Mouse (Mus musculus) embryonic facial prominence, embryonic 15.5 days (tissue): Measurements from ENCODE around the gene Ahcy. TPM values are rescaled to one million over a fixed set of nuclear protein-coding genes. Genes with fewer than 3 reads are reported as not detected.
"Not testable (repeated sequence)": the region's sequence is repeated elsewhere in the genome, so short reads cannot be mapped to it uniquely, and the experiment has no call there.

ENCODE experiments used
- ATAC-seq: fragments of 200-750 bp; cut with Nextera tagmentation; 2 replicates; pipeline ENCODE4 v1.8.0; 2017; ENCODE audit warnings: low read depth, moderate TSS enrichment; ENCODE audit not compliant: insufficient number of reproducible peaks, low FRiP score, low TSS enrichment
- H3K27ac ChIP-seq: fragments of 300-500 bp; sonication (generic); replicated peaks from 2 replicates; pipeline ENCODE4 v1.5.1; 2015; ENCODE audit warnings: mild to moderate bottlenecking, inconsistent platforms
- H3K27me3 ChIP-seq: fragments of 300-500 bp; sonication (generic); 2 replicates; pipeline ENCODE4 v1.6.1; 2015; ENCODE audit warnings: inconsistent platforms
- H3K36me3 ChIP-seq: fragments of 300-500 bp; sonication (generic); 2 replicates; pipeline ENCODE4 v1.6.1; 2015; ENCODE audit warnings: mild to moderate bottlenecking, inconsistent platforms
- H3K4me1 ChIP-seq: fragments of 300-500 bp; sonication (generic); 2 replicates; pipeline ENCODE4 v1.6.1; 2015; ENCODE audit warnings: inconsistent platforms
- H3K4me2 ChIP-seq: fragments of 300-500 bp; sonication (generic); replicated peaks from 2 replicates; pipeline ENCODE4 v1.6.1; 2015; ENCODE audit warnings: mild to moderate bottlenecking, inconsistent platforms
- H3K4me3 ChIP-seq: fragments of 300-500 bp; sonication (generic); replicated peaks from 2 replicates; pipeline ENCODE4 v1.5.1; 2015; ENCODE audit warnings: mild to moderate bottlenecking, inconsistent platforms
- H3K9ac ChIP-seq: fragments of 300-500 bp; sonication (generic); 2 replicates; pipeline ENCODE4 v1.6.1; 2015; ENCODE audit warnings: inconsistent platforms
- H3K9me3 ChIP-seq: fragments of 300-500 bp; sonication (generic); replicated peaks from 2 replicates; pipeline ENCODE4 v1.6.1; 2016; ENCODE audit warnings: inconsistent platforms
- WGBS: fragments of 180-500 bp; shearing (Covaris S2); methylation state at CpG from one replicate; pipeline ENCODE4 v1.1.7; 2015; 5-methylcytosine and 5-hydroxymethylcytosine counted together
- polyA plus RNA-seq: library from polyadenylated mRNA; unstranded; fragments of >200 nt; fragmentation: Nextera tagmentation; extraction: Ambion mirVana; gene quantifications from 2 replicates; pipeline ENCODE4 v1.2.1, GENCODE M21; 2015

Gene Ahcy
- polyA plus RNA-seq, 1 experiment from 2014 or later, result 52.9 TPM

GRCm38 (mm10) chr2:155018251-155018755 lies 56.0 kb downstream of the Ahcy start, which contains the start of gene Gm14226:
Gene Gm14226 (plus strand): TSS chr2:155018266.
- not testable (repeated sequence) for H3K36me3 ChIP-seq, H3K9me3 ChIP-seq, H3K4me1 ChIP-seq, ATAC-seq, H3K27me3 ChIP-seq
- peak within 1 kb of the TSS; percentile 48 for H3K4me3 ChIP-seq
- H3K4me2 ChIP-seq, result peak within 1 kb of the TSS; percentile 80
- peak within 1 kb of the TSS; percentile 94 for H3K27ac ChIP-seq
- 1% methylated on average over 24 of the region's 26 CpGs for WGBS
- H3K9ac ChIP-seq, result peak within 1 kb of the TSS; percentile 42

- not testable (repeated sequence) for H3K9me3 ChIP-seq, H3K27ac ChIP-seq, ATAC-seq, H3K9ac ChIP-seq, H3K4me2 ChIP-seq, H3K27me3 ChIP-seq, H3K4me1 ChIP-seq, H3K36me3 ChIP-seq, H3K4me3 ChIP-seq
- 39% methylated on average over 7 of the region's 9 CpGs for WGBS
These were observed 57.5 kb downstream of the Ahcy start for GRCm38 (mm10) chr2:155016751-155017150.

- no peak for ATAC-seq
- H3K36me3 ChIP-seq, result no peaks in the 10 kb centered on the region
- no peak overlapping the region for H3K27ac ChIP-seq
- H3K9me3 ChIP-seq, result no peaks in the 10 kb centered on the region
- H3K27me3 ChIP-seq, result no peaks in the 10 kb centered on the region
- H3K4me3 ChIP-seq, result no peak overlapping the region
- no peak overlapping the region for H3K9ac ChIP-seq
- H3K4me2 ChIP-seq, result no peak overlapping the region
- 66% methylated on average over 6 of the region's 6 CpGs for WGBS
- H3K4me1 ChIP-seq, result no peaks in the 10 kb centered on the region; the same call in 1 of the 2 replicates
These were observed 61.3 kb downstream of the Ahcy start for GRCm38 (mm10) chr2:155012991-155013390.

- Histone ChIP-seq H3K4me1 (no peaks in the 10 kb centered on the region; the same call in 1 of the 2 replicates), H3K4me3 (no peak overlapping the region), H3K27me3 (no peaks in the 10 kb centered on the region), H3K27ac (no peak overlapping the region), H3K36me3 (no peaks in the 10 kb centered on the region), H3K9me3 (no peaks in the 10 kb centered on the region), H3K4me2 (no peak overlapping the region), H3K9ac (no peak overlapping the region)
- ATAC-seq, result no peak
- WGBS, result 45% methylated on average over 3 of the region's 3 CpGs
These were observed 63.1 kb downstream of the Ahcy start for GRCm38 (mm10) chr2:155011086-155011656.

Other genes starting within 250 kb of the Ahcy start
- gene Eif2s2, start 181.6 kb downstream of the Ahcy start, polyA plus RNA-seq, result 96.8 and 103 TPM in 2 replicates
- gene Gm14226, start 56.2 kb downstream of the Ahcy start, polyA plus RNA-seq, result 5.9 and 8.3 TPM in 2 replicates
- 52.0 and 52.6 TPM in 2 replicates for gene Itch, start 59.0 kb upstream of the Ahcy start, polyA plus RNA-seq
- 477 and 481 TPM in 2 replicates for gene Dynlrb1, start 162.0 kb upstream of the Ahcy start, polyA plus RNA-seq
- gene Map1lc3a, start 201.8 kb upstream of the Ahcy start, polyA plus RNA-seq, result 270 and 276 TPM in 2 replicates